Mouse (Mus musculus) liver, embryonic 15.5 days (tissue): ENCODE data around the gene Ifna11. TPM values are rescaled to one million over a fixed set of nuclear protein-coding genes. Genes with fewer than 3 reads are reported as not detected.

ENCODE experiments used
- ATAC-seq: fragments of 200-750 bp; cut with Nextera tagmentation; 2 replicates; pipeline ENCODE4 v1.8.0; 2017; ENCODE audit warnings: moderate number of reproducible peaks, mild to moderate bottlenecking, moderate library complexity; ENCODE audit not compliant: insufficient read depth
- H3K27ac ChIP-seq: fragments of 300-500 bp; sonication (generic); replicated peaks from 2 replicates; pipeline ENCODE4 v1.5.1; 2015; ENCODE audit warnings: mild to moderate bottlenecking, inconsistent platforms
- H3K27me3 ChIP-seq: fragments of 300-500 bp; sonication (generic); 2 replicates; pipeline ENCODE4 v1.6.1; 2015; ENCODE audit warnings: mild to moderate bottlenecking, inconsistent platforms
- H3K36me3 ChIP-seq: fragments of 300-500 bp; sonication (generic); replicated peaks from 2 replicates; pipeline ENCODE4 v1.6.1; 2015; ENCODE audit warnings: moderate library complexity, mild to moderate bottlenecking, inconsistent platforms
- H3K4me1 ChIP-seq: fragments of 300-500 bp; sonication (generic); replicated peaks from 2 replicates; pipeline ENCODE4 v1.6.1; 2015; ENCODE audit warnings: inconsistent platforms
- H3K4me2 ChIP-seq: fragments of 300-500 bp; sonication (generic); 2 replicates; pipeline ENCODE4 v1.6.1; 2015; ENCODE audit warnings: moderate library complexity, mild to moderate bottlenecking, inconsistent platforms
- H3K4me3 ChIP-seq: fragments of 300-500 bp; sonication (generic); replicated peaks from 2 replicates; pipeline ENCODE4 v1.5.1; 2015; ENCODE audit warnings: mild to moderate bottlenecking, inconsistent platforms
- H3K9ac ChIP-seq: fragments of 300-500 bp; sonication (generic); 2 replicates; pipeline ENCODE4 v1.6.1; 2015; ENCODE audit warnings: moderate library complexity, mild to moderate bottlenecking, inconsistent platforms
- H3K9me3 ChIP-seq: fragments of 300-500 bp; sonication (generic); replicated peaks from 2 replicates; pipeline ENCODE4 v1.6.1; 2016; ENCODE audit warnings: inconsistent platforms
- WGBS: fragments of 180-500 bp; shearing (Covaris S2); methylation state at CpG from one replicate; pipeline ENCODE4 v1.1.7; 2015; ENCODE audit warnings: mixed read lengths; ENCODE audit not compliant: insufficient replicate concordance; 5-methylcytosine and 5-hydroxymethylcytosine counted together
- polyA plus RNA-seq: library from polyadenylated mRNA; unstranded; fragments of >200 nt; fragmentation: Nextera tagmentation; extraction: Ambion mirVana; gene quantifications from 2 replicates; pipeline ENCODE4 v1.2.1, GENCODE M21; 2015

Gene Ifna11
- polyA plus RNA-seq, 1 experiment from 2014 or later = not detected

DNA sequence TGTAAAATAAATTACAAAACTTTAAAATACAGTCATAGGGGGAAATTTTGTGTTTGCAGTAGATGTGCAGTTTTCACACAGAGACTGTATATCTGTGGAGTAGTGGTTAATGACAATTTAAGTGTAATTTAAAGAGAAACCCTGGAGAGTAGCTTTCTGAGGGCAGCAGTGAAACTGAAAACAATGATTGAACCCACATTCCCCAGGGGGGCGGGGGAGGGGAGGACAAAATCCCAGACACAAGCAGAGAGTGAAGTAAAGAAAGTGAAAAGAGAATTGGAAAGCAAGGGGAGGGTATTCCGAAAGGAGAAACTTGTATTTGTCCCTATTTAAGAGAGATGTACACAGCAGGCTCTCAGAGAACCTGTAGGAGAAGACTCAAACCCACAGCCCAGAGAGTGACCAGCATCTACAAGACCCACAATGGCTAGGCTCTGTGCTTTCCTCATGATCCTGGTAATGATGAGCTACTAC is 21.7 kb downstream of the Ifna11 start, which contains the start of gene Ifna4:
Gene Ifna4 (plus strand): TSS at position 424 of the 474 bp plus-strand sequence.
- Histone ChIP-seq H3K27me3 (no peaks in the 10 kb centered on the region), H3K4me2 (no peak within 1 kb of the TSS), H3K36me3 (no peaks in the 10 kb centered on the region), H3K27ac (no peak within 1 kb of the TSS), H3K9me3 (no peaks in the 10 kb centered on the region), H3K9ac (no peak within 1 kb of the TSS), H3K4me1 (no peaks in the 10 kb centered on the region), H3K4me3 (no peak within 1 kb of the TSS)
- no peak for ATAC-seq
- 25% methylated on average over 2 of the region's 2 CpGs for WGBS

DNA sequence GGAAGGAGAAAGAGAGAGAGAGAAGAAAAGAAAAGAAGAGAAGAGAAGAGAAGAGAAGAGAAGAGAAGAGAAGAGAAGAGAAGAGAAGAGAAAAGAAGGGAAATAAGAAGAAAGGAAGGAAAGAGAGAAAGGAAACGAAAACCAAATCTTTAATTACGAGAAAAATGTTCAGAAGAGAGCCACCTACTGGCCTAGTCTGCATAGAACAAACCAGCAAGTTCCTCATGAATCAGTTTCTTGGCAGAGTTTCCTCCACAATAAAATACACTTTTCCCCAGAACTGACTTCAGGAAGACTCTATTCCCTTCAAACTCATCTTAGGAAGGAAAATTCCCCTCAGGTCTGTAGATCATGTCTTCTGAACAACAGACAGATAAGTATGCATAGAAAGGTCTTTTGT is 25.6 kb downstream of the Ifna11 start:
- H3K36me3 ChIP-seq = no peaks in the 10 kb centered on the region
- H3K27ac ChIP-seq = no peak overlapping the region
- ATAC-seq = no peak
- H3K4me1 ChIP-seq = no peaks in the 10 kb centered on the region
- 22% methylated on average over 2 of the region's 2 CpGs for WGBS
- no peaks in the 10 kb centered on the region for H3K9me3 ChIP-seq
- H3K4me3 ChIP-seq = no peak overlapping the region
- H3K27me3 ChIP-seq = no peaks in the 10 kb centered on the region
- H3K9ac ChIP-seq = no peak overlapping the region
- H3K4me2 ChIP-seq = no peak overlapping the region

DNA sequence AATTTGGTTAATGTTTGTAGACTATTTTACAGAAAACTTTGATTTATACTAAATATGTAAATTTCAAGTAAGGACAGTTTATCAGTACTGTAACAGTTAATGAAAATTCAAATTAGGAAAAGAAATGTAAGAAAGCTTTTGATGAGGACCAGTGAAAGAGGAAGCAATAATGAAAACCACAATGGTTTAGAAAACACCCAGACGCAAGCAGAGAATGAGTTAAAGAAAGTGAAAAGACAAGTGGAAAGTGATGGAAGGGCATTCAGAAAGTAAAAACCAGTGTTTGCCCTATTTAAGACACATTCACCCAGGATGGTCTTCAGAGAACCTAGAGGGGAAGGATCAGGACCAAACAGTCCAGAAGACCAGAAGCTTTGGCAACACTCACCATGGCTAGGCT is 29.9 kb downstream of the Ifna11 start, which contains the start of gene Ifna1:
Gene Ifna1 (plus strand): TSS at position 390 of the 400 bp plus-strand sequence.
- Histone ChIP-seq H3K36me3 (no peaks in the 10 kb centered on the region), H3K9ac (no peak within 1 kb of the TSS), H3K27me3 (no peaks in the 10 kb centered on the region), H3K27ac (no peak within 1 kb of the TSS), H3K4me2 (no peak within 1 kb of the TSS), H3K4me3 (no peak within 1 kb of the TSS), H3K9me3 (no peaks in the 10 kb centered on the region), H3K4me1 (no peaks in the 10 kb centered on the region)
- WGBS = 23% methylated on average over 1 of the region's 1 CpGs
- no peak for ATAC-seq

DNA sequence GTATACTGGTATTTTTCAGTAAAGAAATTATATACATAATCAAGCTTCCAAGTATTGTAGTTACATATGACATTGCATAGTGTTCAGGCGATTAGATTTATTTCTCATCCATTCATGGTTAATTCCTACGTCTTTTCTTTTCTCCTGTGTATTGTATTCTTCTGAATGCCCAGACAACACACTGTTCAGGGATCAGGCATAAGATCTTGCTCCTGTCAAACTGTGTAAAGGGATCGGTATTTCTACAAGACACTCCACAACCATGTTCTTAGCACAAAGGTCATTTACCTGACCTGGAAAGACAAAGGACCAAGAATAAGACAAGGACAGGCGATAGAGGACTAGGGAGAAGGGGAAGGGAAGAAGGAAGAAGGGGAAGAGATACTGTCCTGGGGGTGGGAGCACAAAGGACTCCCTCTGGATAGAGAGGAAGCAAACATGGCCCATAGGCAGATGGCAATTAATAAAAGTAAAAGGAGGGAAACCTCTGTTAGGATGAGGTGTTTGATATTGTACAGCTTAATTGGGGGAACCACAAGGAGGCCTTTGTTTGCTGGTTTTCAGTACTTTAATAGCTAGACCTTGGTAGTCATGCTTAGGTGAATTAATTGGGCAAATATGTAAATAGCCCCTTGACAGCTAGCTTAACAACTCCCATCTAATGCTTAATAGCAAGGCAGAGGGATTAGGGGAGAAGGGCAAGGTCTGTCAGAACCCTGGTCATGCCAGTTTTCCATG is 31.4 kb downstream of the Ifna11 start:
- no peaks in the 10 kb centered on the region for H3K9me3 ChIP-seq
- no peak overlapping the region for H3K9ac ChIP-seq
- no peak for ATAC-seq
- H3K27me3 ChIP-seq = no peaks in the 10 kb centered on the region
- no peaks in the 10 kb centered on the region for H3K4me1 ChIP-seq
- no peak overlapping the region for H3K4me3 ChIP-seq
- H3K36me3 ChIP-seq = no peaks in the 10 kb centered on the region
- 59% methylated on average over 4 of the region's 4 CpGs for WGBS
- no peak overlapping the region for H3K27ac ChIP-seq
- H3K4me2 ChIP-seq = no peak overlapping the region

DNA sequence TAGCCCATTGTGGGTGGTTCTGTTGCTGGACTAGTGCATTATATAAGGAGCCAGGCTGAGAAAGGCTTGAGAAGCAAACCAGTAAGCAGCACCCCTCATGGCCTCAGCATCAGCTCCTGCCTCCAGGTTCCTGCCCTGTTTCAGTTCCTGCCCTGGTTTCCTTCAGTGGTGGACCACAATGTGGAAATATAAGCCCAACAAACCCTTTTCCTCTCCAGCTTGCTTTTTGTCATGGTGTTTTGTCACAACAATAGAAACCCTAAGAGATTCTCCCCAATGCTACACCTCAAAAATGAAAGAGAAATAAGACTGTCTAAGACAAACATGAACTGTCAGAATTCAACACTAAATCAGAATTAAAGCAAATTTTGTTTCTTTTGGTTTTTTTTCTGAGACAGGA is 39.5 kb downstream of the Ifna11 start:
- Histone ChIP-seq H3K4me1 (0 out of 2 replicates have a peak, but pooled peaks cover 4% of the 10 kb centered on the region), H3K27ac (no peak overlapping the region), H3K27me3 (peaks cover 17% of the 10 kb centered on the region), H3K4me3 (no peak overlapping the region), H3K36me3 (no peaks in the 10 kb centered on the region), H3K9ac (no peak overlapping the region), H3K4me2 (no peak overlapping the region), H3K9me3 (no peaks in the 10 kb centered on the region)
- ATAC-seq = no peak

DNA sequence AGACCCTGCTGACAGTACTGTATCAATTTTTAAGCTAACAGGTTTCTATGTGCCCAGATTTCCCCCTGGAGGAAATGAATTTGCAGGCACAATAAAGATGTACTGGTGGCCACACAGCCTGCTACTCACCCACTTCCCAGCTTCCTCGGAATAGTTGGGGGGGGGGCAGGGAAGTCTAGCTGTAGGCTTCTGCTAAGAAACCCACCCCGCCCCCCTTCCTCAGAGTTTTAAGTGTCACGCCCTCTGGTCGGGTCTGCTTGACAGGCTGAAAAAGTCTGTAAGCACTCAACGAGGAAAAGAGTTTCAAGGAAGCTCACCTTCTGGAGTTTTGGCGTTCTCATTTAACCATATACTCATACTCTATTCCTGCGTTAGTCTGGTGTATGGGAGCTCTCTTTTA is 43.5 kb downstream of the Ifna11 start:
- H3K27me3 ChIP-seq = peaks cover 23% of the 10 kb centered on the region
- 15% methylated on average over 7 of the region's 7 CpGs for WGBS
- H3K27ac ChIP-seq = no peak overlapping the region
- H3K9me3 ChIP-seq = no peaks in the 10 kb centered on the region
- H3K9ac ChIP-seq = no peak overlapping the region
- H3K36me3 ChIP-seq = no peaks in the 10 kb centered on the region
- H3K4me2 ChIP-seq = no peak overlapping the region
- no peak overlapping the region for H3K4me3 ChIP-seq
- ATAC-seq = no peak
- H3K4me1 ChIP-seq = peaks cover 13% of the 10 kb centered on the region

DNA sequence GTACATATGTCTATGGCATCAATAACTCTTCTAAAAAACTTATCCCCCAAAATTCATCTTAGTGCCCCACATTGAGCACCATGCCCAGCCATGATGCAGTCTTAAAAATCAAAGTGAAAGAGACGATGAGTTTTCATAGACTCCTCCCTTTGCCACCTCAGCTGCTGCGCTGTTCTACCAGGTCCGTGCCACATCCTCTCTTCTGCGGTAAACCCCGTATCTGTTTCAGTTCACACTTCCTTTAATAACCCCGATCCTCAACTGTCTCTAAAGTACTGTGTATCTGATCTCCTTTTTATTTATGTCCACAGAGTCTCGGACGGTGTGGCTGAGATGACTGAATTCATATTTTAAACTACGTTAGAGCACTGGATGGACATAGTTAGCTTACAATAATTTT is 44.8 kb downstream of the Ifna11 start:
- Histone ChIP-seq H3K27me3 (peaks cover 23% of the 10 kb centered on the region), H3K36me3 (no peaks in the 10 kb centered on the region), H3K4me1 (peaks cover 17% of the 10 kb centered on the region), H3K27ac (no peak overlapping the region), H3K9ac (no peak overlapping the region), H3K4me3 (peak overlapping the region; percentile 17; the same call in 1 of the 2 replicates), H3K4me2 (peak overlapping the region; percentile 47), H3K9me3 (no peaks in the 10 kb centered on the region)
- no peak for ATAC-seq
- WGBS = 4% methylated on average over 9 of the region's 9 CpGs

DNA sequence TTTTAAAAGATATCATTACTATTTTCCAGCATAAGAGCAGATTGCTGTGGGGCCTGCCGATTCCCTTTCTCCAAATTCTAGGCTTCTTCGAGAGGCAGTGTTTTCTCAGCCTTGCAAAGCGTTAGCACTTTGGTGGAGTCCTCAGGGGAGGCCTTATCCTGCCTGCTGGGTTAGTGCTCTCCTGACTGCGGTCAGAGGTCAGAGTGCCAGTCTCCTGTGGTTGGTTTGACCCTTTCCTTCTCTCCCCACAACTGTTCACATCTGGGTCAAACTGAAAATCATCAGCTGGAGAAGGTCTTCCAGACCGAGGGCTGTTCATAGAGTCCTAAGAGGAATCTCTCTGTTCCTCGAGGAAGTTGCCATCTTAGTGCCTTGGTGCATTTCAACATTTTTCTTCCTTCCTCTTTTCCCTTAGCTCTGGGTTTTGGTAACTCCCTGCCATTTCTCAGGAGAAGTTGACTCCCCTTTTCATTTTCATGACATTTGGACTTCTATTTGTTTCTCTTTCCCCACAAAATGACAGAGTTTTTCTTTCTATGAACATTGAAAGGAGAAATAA is 45.3 kb downstream of the Ifna11 start:
- H3K4me2 ChIP-seq = peak overlapping the region; percentile 47
- no peak for ATAC-seq
- no peak overlapping the region for H3K27ac ChIP-seq
- peaks cover 17% of the 10 kb centered on the region for H3K4me1 ChIP-seq
- WGBS = 11% methylated on average over 6 of the region's 6 CpGs
- H3K27me3 ChIP-seq = peaks cover 23% of the 10 kb centered on the region
- no peaks in the 10 kb centered on the region for H3K36me3 ChIP-seq
- no peak overlapping the region for H3K9ac ChIP-seq
- no peak overlapping the region for H3K4me3 ChIP-seq
- no peaks in the 10 kb centered on the region for H3K9me3 ChIP-seq

DNA sequence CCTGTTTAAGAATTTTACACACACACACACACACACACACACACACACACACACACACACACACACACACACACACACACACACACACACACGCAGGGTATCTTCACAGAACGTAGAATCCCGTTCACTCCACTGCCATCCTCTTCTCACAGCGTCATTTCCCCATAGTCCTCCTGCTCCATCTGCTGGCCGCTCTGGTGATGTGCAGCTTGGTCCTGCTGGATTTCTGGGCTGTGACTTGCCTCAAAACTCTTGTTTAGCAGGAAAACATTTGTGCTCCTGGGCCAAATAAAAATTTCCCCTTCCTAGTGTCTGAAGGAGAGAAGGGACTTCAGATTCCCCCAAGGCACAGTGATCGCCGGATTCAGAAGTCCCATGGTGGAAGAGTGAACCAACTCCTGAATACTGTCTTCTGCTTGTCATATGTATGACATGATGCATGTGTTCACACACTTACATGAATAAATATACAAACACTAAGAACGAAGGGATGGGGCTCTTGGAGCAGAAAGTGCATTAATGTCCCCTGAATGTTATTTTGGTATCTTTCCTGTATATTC is 47.7 kb downstream of the Ifna11 start:
- peak; percentile 55; the same call in 1 of the 2 replicates for ATAC-seq
- H3K36me3 ChIP-seq = no peaks in the 10 kb centered on the region
- WGBS = 0% methylated on average over 8 of the region's 8 CpGs
- H3K4me2 ChIP-seq = peak overlapping the region; percentile 90
- H3K27ac ChIP-seq = no peak overlapping the region
- H3K9me3 ChIP-seq = no peaks in the 10 kb centered on the region
- H3K27me3 ChIP-seq = peaks cover 20% of the 10 kb centered on the region
- H3K4me1 ChIP-seq = peaks cover 17% of the 10 kb centered on the region
- peak overlapping the region; percentile 45 for H3K9ac ChIP-seq
- H3K4me3 ChIP-seq = peak overlapping the region; percentile 62

DNA sequence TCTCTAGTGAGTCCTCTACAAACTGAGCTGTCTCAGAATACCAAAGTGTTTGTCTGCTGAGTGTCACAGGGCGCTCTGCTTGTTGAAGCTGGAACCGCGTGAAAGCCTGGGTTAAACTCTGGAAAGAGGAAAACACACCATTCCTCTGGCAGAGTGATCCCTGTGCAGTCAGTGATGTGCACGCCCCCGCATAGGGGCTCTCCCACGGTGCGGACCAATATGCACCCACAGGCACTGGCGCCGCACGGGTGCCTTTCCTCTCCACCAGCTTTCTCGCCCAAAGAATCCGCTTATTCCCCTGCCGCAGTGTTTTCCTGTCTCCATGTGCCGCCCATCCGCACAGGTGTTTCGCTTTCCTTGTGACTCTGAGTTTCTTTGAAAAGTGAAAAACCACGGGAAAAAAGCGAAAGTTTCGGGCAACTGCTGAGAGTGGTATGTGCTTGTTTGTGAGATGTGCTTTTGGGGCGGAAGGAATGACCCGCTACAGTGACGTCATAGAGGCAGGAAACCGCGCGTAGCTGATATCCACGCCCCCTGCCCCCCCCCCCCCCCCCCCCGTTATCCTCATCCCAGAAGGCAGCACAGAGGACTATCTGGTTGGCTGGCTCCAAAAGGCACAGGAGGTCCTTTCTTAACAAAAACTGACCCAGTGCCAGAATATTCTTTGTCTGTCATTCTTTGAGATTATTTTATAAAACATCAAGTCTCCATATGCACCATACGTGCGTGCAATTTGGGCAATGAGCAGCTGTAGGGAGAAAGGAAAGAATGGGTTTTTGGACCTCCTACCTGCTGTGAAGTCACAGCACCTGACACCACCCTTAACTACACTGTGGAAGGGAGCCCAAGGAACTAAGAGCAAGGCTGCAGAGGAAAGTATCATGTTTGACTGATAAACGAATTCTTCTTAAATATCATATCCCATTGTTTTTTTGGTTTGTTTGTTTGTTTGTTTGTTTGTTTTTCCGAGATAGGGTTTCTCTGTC is 48.5 kb downstream of the Ifna11 start:
- H3K9me3 ChIP-seq = no peaks in the 10 kb centered on the region
- peak; percentile 74 for ATAC-seq
- H3K27me3 ChIP-seq = peaks cover 12% of the 10 kb centered on the region
- H3K4me1 ChIP-seq = peaks cover 15% of the 10 kb centered on the region
- WGBS = 8% methylated on average over 31 of the region's 31 CpGs
- H3K36me3 ChIP-seq = no peaks in the 10 kb centered on the region
- H3K4me2 ChIP-seq = peak overlapping the region; percentile 90
- H3K27ac ChIP-seq = peak overlapping the region; percentile 3; the same call in 1 of the 2 replicates
- H3K4me3 ChIP-seq = peak overlapping the region; percentile 62
- H3K9ac ChIP-seq = peak overlapping the region; percentile 45
